Mouse (Mus musculus) ovary, postnatal 36 days (tissue): ENCODE measurements around the gene Chrna1.
A peak's percentile ranks its signal among the peaks of the same experiment; 100 is the strongest.
"Not testable (repeated sequence)": the region's sequence is repeated elsewhere in the genome, so short reads cannot be mapped to it uniquely, and the experiment has no call there.

Source experiments
- DNase-seq: peaks from one replicate; pipeline ENCODE4 v3.0.0; 2022; ENCODE audit warnings: low spot score, mixed read lengths

Chrna1 gene

GRCm38 (mm10) chr2:73557956-73558355 lies 22.2 kb downstream of the Chrna1 start:
- no peak for DNase-seq

DNA sequence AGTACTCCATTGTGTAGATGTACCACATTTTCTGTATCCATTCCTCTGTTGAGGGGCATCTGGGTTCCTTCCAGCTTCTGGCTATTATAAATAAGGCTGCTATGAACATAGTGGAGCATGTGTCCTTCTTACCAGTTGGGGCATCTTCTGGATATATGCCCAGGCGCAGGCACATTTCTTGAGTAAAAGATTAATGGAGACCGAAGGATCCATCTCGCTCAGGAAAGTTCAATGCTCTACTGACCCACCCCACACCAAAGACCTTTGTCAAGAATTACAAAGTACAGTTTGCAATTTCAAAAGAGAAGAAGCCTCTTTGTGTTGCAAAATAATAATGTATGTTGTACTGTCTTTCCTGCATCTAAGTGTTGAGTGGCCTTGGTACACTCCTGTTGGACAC lies 23.1 kb downstream of the Chrna1 start:
- not testable (repeated sequence) for DNase-seq

GRCm38 (mm10) chr2:73554389-73554788 lies 25.7 kb downstream of the Chrna1 start:
- no peak for DNase-seq

- no peak for DNase-seq
These were observed 27.2 kb downstream of the Chrna1 start for GRCm38 (mm10) chr2:73552926-73553325.

DNA sequence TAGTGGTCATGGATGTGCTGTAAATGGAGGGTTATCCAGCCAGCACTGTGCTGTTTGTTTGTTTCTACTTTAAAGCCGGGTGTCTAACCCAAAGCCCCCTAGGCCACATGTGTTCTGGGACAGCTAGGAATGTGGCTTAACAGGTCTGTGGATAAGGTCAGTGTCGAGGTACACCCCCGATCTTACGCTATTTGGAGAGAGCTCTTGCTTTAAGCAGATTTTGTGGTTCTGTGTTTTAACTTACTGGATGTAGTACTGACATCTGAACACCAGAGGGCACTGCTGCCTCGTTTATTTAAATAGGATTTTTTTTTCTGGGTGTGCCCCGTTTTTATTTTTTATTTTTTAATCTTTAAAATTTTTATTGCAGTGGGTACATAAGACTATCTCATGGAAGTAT lies 29.4 kb downstream of the Chrna1 start:
- DNase-seq, result no peak

- no peak for DNase-seq
These were observed 31.6 kb downstream of the Chrna1 start for GRCm38 (mm10) chr2:73548542-73548941.

- DNase-seq, result no peak
These were observed 32.9 kb downstream of the Chrna1 start for GRCm38 (mm10) chr2:73547256-73547655.

- no peak for DNase-seq
These were observed 34.6 kb downstream of the Chrna1 start for GRCm38 (mm10) chr2:73545556-73545955.

GRCm38 (mm10) chr2:73540450-73541162 lies 39.5 kb downstream of the Chrna1 start:
- no peak for DNase-seq

GRCm38 (mm10) chr2:73539697-73540096 lies 40.4 kb downstream of the Chrna1 start:
- no peak for DNase-seq

- no peak for DNase-seq
These were observed 41.0 kb downstream of the Chrna1 start for GRCm38 (mm10) chr2:73539141-73539540.

DNA sequence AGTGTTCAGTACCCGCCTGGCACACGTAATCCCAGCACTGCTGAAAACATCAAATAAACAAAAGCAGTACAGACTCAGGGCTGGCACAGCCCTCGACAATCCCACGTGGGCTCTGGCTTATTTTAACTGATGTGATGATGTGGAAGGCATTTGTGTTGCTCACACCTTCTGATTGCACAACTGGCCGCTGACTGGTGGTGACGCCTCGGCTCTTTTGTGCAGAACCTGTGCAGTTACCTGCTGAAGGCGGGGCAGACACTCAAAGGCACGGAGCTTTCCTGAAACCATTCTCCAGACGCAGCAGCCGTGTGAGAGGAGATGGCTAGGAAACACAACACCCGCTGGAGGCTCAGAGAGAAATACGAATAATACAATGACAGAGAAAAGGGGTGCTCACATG lies 41.5 kb downstream of the Chrna1 start:
- DNase-seq, result no peak

- DNase-seq, result no peak
These were observed 43.9 kb downstream of the Chrna1 start for GRCm38 (mm10) chr2:73536091-73536783.

DNA sequence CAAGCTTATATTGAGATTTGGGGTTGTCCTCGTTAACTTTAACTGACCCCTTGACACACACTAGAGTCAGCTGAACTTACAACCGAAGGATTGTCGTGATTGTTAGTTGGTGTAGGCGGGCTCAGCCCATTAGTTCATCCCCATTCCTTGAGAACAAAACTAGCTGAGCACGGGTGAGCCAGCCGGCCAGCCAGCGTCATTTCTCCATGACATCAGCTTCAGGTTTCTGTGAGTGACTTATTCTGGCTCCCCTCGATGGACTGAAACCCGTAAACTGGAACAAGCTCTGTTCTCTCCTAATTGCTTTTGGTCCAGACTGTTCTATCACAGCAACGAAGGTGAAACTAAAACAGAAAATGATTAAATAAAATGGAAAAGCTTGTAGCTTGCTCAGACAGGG lies 45.4 kb downstream of the Chrna1 start:
- no peak for DNase-seq

DNA sequence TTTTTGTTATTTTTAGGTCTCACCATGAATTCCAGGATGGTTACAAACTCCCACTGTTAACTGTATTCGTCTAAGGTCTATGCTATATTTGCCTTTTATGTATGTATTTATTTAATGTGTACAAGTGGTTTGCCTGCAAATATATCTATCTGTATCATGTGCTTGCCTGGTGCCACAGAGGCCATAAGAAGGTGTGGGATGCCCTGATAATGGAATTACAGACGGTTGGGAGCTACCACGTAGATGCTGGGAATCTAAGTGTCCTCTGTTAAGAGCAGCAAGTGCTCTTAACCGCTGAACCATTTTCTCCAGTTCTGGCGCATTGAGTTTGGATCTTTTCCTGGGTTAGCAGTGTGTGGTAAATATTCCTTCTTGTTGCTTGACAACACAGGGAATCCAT lies 49.7 kb downstream of the Chrna1 start:
- DNase-seq, result no peak

GRCm38 (mm10) chr2:73529356-73530330 lies 50.5 kb downstream of the Chrna1 start, which contains the start of gene Wipf1:
Gene Wipf1, minus strand, starts transcription at chr2:73529734.
- peak; percentile 82 for DNase-seq

DNA sequence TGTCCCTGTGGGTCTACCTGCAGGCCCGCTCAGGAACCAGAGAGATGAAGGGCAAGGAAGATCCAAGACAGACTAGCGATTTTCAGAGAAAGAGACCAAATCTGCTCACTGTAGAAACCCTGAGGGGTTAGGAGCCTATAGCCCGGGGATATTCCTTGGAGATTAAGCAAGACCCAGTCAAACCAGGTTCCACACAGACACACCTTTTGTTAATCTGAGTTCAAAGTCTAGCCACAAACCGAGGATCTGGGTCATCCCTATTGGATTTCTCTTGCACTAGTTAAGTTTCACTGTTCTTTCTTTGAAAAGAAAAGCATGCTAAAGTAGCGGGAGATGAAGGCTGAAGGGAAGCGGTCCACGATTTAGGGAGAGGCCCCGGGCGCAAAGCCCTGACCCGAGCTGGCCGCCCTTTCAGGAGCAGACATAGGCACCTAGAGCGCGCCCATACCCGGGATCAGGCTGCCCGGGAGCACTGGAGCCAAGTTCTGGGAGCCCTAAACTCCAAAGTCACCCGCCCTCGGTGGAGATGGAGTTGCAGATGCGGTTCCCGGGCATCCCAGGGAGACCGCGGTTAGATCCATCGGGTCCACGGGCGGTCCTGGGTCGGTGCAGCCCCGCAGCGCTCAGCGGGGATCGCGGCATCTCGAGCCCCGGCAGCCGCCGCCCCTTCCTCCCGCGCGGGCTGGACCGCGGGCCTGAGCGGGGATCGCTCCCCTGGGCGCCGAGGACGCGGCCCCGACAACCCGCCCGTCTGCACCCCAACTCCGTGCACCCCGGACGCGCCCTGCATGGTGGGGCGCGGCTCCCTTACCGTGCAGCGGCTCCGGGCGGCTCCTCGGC lies 51.4 kb downstream of the Chrna1 start:
- no peak for DNase-seq

- DNase-seq, result no peak
These were observed 52.2 kb downstream of the Chrna1 start for GRCm38 (mm10) chr2:73527956-73528355.

- DNase-seq, result no peak
These were observed 53.4 kb downstream of the Chrna1 start for GRCm38 (mm10) chr2:73526691-73527090.

DNA sequence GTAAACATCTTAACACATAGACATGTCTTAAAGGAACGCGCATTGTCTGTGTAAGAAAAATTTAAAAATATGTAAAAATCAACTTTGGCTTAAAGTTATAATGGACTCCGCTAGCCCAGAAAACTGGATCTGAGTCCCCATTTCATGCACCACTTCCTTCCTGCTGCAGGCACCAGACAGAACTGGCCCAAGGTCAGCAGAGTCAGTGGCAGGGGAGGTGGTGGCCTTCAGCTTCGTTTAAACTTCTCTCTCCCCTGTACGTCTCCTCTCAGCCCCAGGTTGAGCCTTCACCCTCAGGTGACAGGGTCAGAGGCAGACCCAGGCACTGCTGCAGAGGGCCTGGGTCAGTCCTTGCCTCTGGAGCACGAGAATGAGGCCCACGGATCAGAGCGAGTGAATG lies 57.2 kb downstream of the Chrna1 start:
- peak; percentile 22 for DNase-seq

DNA sequence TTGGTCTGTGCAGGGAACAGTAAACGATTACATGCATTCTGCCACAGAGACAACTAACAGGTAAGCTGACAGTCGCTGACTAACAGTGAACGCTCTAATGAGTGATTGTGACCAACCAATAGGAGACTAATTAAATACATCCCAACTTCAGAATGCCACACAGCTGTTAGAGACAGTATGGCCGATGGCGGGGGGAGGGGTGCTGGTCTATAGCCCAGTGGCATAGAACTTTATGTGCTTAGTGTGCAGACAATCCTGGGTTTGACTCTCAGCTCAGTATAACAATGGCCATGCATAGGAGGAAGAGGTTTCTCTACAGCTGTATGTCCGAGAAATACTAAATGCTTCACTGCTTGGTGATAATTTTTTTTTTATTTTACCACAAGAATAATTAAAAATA lies 57.8 kb downstream of the Chrna1 start:
- DNase-seq, result no peak

- DNase-seq, result no peak
These were observed 58.4 kb downstream of the Chrna1 start for GRCm38 (mm10) chr2:73521737-73522136.
